Mouse (Mus musculus) liver, embryonic 14.5 days (tissue): ENCODE data around the gene Kdm1b. TPM values are rescaled to one million over a fixed set of nuclear protein-coding genes. Genes with fewer than 3 reads are reported as not detected.

ENCODE experiments used
- ATAC-seq: fragments of 200-750 bp; cut with Nextera tagmentation; 2 replicates; pipeline ENCODE4 v1.8.0; 2017; ENCODE audit warnings: moderate number of reproducible peaks, mild to moderate bottlenecking, moderate library complexity; ENCODE audit not compliant: insufficient read depth
- DNase-seq, 3 experiments: peaks; one replicate each; pipeline ENCODE4 v3.0.0-alpha.2; 2012 to 2013; ENCODE audit warnings: low read depth in 3 of 3, low spot score in 3 of 3
- H3K27ac ChIP-seq: fragments of 300-500 bp; sonication (generic); 2 replicates; pipeline ENCODE4 v1.5.1; 2014; ENCODE audit warnings: moderate library complexity, mild to moderate bottlenecking, control low read depth, inconsistent platforms
- H3K27me3 ChIP-seq: fragments of 300-500 bp; sonication (generic); 2 replicates; pipeline ENCODE4 v1.6.1; 2014; ENCODE audit warnings: mild to moderate bottlenecking, low read length, moderate library complexity; ENCODE audit not compliant: control insufficient read depth, insufficient read depth
- H3K36me3 ChIP-seq: fragments of 300-500 bp; sonication (generic); replicated peaks from 2 replicates; pipeline ENCODE4 v1.6.1; 2014; ENCODE audit warnings: low read depth; ENCODE audit not compliant: control insufficient read depth, insufficient read depth
- H3K4me1 ChIP-seq, 2 experiments: fragments of 200-500 bp in 1 of 2; fragments of 300-500 bp in 1 of 2; sonication (generic) in 1 of 2; replicated peaks; 2 replicates each; pipeline ENCODE4 v1.6.1; 2012 to 2014; ENCODE audit warnings: antibody characterized with exemption in 1 of 2, inconsistent platforms in 1 of 2, low read length in 1 of 2; ENCODE audit not compliant: control insufficient read depth in 2 of 2, insufficient read depth in 2 of 2
- H3K4me2 ChIP-seq: fragments of 300-500 bp; sonication (generic); 2 replicates; pipeline ENCODE4 v1.6.1; 2014; ENCODE audit warnings: low read depth, mild to moderate bottlenecking, control low read depth, moderate library complexity
- H3K4me3 ChIP-seq, 2 experiments: fragments of 200-500 bp in 1 of 2; fragments of 300-500 bp in 1 of 2; sonication (generic) in 1 of 2; 2 replicates each; pipeline ENCODE4 v1.5.1; 2012 to 2014; ENCODE audit warnings: low read depth in 2 of 2, low read length in 2 of 2, mild to moderate bottlenecking in 2 of 2, control low read depth in 1 of 2, inconsistent platforms in 1 of 2, moderate library complexity in 1 of 2; ENCODE audit not compliant: insufficient read depth in 1 of 2
- H3K9ac ChIP-seq: fragments of 300-500 bp; sonication (generic); replicated peaks from 2 replicates; pipeline ENCODE4 v1.6.1; 2014; ENCODE audit warnings: mild to moderate bottlenecking, control low read depth, moderate library complexity
- H3K9me3 ChIP-seq: fragments of 300-500 bp; sonication (generic); 2 replicates; pipeline ENCODE4 v1.6.1; 2016; ENCODE audit warnings: low read length, mixed read lengths; ENCODE audit not compliant: control insufficient read depth
- CTCF ChIP-seq: IDR thresholded peaks from 2 replicates; pipeline ENCODE4 v1.5.1; 2016; ENCODE audit warnings: antibody characterized with exemption, low read depth, control low read depth
- EP300 ChIP-seq: IDR thresholded peaks from 2 replicates; pipeline ENCODE4 v1.6.1; 2016; ENCODE audit warnings: antibody characterized with exemption, low read depth
- WGBS: fragments of 180-500 bp; shearing (Covaris S2); extraction: QIAGEN DNeasy Blood & Tissue Kit; methylation state at CpG from one replicate; pipeline ENCODE4 v1.1.7; 2014; ENCODE audit not compliant: insufficient replicate concordance; 5-methylcytosine and 5-hydroxymethylcytosine counted together
- polyA plus RNA-seq, 2 experiments: library from polyadenylated mRNA; depleted of rRNA in 1 of 2; stranded (reverse) in 1 of 2; unstranded in 1 of 2; fragments of >200 nt; fragmentation: Nextera tagmentation in 1 of 2; extraction: Ambion mirVana in 1 of 2; gene quantifications; 2 replicates each; pipeline versions ENCODE4 v1.2.1 to v1.2.3; 2012 to 2014

The Kdm1b gene
- polyA plus RNA-seq, 2 experiments = 2.5 to 2.8 TPM

DNA sequence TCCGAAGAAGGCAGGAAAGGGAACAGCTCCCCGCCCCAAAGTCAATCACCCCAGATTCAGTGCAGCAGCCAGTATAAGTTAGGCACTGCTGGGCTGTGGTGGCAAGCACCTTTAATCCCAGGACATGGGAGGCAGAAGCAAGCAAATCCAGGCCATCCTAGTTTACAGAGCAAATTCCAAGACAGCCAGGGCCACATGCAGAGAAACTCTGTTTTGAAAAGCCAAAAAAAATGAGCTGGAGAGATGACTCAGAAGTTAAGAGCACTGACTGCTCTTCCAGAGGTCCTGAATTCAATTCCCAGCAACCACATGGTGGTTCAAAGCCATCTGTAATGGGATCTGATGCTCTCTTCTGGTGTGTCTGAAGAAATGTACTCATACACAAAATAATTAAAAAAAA is 50.5 kb downstream of the Kdm1b start:
- Histone ChIP-seq H3K9ac (no peak overlapping the region), H3K36me3 (peaks cover 90% of the 10 kb centered on the region), H3K4me1 (no peaks in the 10 kb centered on the region), H3K9me3 (no peaks in the 10 kb centered on the region), H3K27ac (no peak overlapping the region), H3K4me3 (no peak overlapping the region), H3K4me2 (no peak overlapping the region), H3K27me3 (no peaks in the 10 kb centered on the region)
- ATAC-seq = no peak
- 90% methylated on average over 2 of the region's 2 CpGs for WGBS
- DNase-seq = no peak
- TF ChIP-seq CTCF (no peak), EP300 (no peak)

- Histone ChIP-seq H3K9me3 (no peaks in the 10 kb centered on the region), H3K9ac (no peak overlapping the region), H3K4me2 (no peak overlapping the region), H3K27me3 (no peaks in the 10 kb centered on the region), H3K4me1 (no peaks in the 10 kb centered on the region), H3K27ac (no peak overlapping the region), H3K36me3 (peaks cover 91% of the 10 kb centered on the region), H3K4me3 (no peak overlapping the region)
- no peak for ATAC-seq
- no peak for TF ChIP-seq CTCF
- no peak for TF ChIP-seq EP300
- no peak for DNase-seq
- WGBS = 85% methylated on average over 2 of the region's 2 CpGs
These were observed 53.3 kb downstream of the Kdm1b start for GRCm38 (mm10) chr13:47096591-47096990.

DNA sequence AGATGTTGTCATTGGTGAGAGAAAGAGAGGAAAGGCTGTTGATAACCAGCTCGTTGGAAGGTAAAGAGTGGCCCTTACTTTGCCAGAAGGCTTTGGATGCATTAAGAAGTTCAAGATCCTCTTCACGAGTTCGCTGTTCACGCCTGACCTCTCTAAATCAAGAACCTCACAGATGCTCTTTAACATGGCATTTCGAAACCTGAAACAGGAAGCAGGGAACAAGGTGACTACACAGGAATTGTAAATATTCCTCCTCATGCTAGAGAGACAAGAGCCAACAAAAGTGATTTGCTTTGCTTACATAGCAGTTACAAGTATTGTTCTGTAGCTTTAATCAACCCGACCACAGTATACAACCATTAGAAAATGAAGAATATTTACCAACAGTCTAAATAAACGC is 56.0 kb downstream of the Kdm1b start:
- TF ChIP-seq EP300 (no peak), CTCF (no peak)
- no peaks in the 10 kb centered on the region for H3K27me3 ChIP-seq
- WGBS = 84% methylated on average over 7 of the region's 7 CpGs
- peaks cover 11 to 15% of the 10 kb centered on the region in 2 experiments for H3K4me1 ChIP-seq
- no peaks in the 10 kb centered on the region for H3K9me3 ChIP-seq
- no peak overlapping the region for H3K27ac ChIP-seq
- DNase-seq = no peak
- no peak for ATAC-seq
- H3K4me3 ChIP-seq = no peak overlapping the region
- H3K9ac ChIP-seq = no peak overlapping the region
- H3K36me3 ChIP-seq = peaks cover 89% of the 10 kb centered on the region
- H3K4me2 ChIP-seq = no peak overlapping the region

DNA sequence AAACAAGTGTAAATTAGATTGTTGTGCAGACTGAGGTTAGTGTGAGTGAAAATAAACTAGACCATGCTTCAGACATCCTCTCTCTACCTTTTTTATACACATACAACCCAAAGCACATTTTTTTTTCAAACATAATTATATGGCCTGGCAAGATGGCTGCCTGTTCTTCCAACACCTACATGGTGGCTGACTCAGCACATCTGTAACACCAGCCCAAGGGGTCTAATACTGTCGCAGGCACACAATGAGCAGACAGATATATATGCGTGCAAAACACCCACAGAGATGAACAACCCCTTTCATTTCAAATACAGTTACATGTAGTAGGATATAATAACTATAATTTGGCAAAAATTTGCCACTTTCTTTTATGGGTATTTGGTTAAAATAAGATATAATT is 57.3 kb downstream of the Kdm1b start:
- Histone ChIP-seq H3K4me1 (peaks cover 12 to 16% of the 10 kb centered on the region in 2 experiments), H3K9me3 (no peaks in the 10 kb centered on the region), H3K36me3 (peaks cover 77% of the 10 kb centered on the region), H3K4me3 (no peak overlapping the region), H3K27me3 (no peaks in the 10 kb centered on the region), H3K27ac (no peak overlapping the region), H3K9ac (no peak overlapping the region), H3K4me2 (no peak overlapping the region)
- DNase-seq (no peak), ATAC-seq (no peak)
- no peak for TF ChIP-seq CTCF
- no peak for TF ChIP-seq EP300
- WGBS = 76% methylated on average over 2 of the region's 2 CpGs

GRCm38 (mm10) chr13:47104146-47104545 is 60.8 kb downstream of the Kdm1b start:
- no peaks in the 10 kb centered on the region for H3K9me3 ChIP-seq
- peak overlapping the region; percentile 45 for H3K27ac ChIP-seq
- peak overlapping the region; percentile 100 for H3K9ac ChIP-seq
- peak overlapping the region; percentile 96 for H3K4me2 ChIP-seq
- TF ChIP-seq CTCF (no peak), EP300 (no peak)
- ATAC-seq (no peak), DNase-seq (no peak)
- H3K4me3 ChIP-seq = peak overlapping the region; percentile 96 to 100
- H3K36me3 ChIP-seq = peaks cover 43% of the 10 kb centered on the region
- no peaks in the 10 kb centered on the region for H3K27me3 ChIP-seq
- WGBS = 18% methylated on average over 2 of the region's 2 CpGs
- peaks cover 33 to 38% of the 10 kb centered on the region in 2 experiments for H3K4me1 ChIP-seq
